Mouse (Mus musculus) kidney, embryonic 14.5 days (tissue): Measurements from ENCODE around the gene C1qtnf3. TPM values are rescaled to one million over a fixed set of nuclear protein-coding genes. Genes with fewer than 3 reads are reported as not detected.
"Not testable (repeated sequence)": the region's sequence is repeated elsewhere in the genome, so short reads cannot be mapped to it uniquely, and the experiment has no call there.

ENCODE experiments used
- ATAC-seq: fragments of 200-750 bp; cut with Nextera tagmentation; 2 replicates; pipeline ENCODE4 v1.8.0; 2017; ENCODE audit warnings: moderate number of reproducible peaks, mild to moderate bottlenecking, moderate TSS enrichment, moderate library complexity; ENCODE audit not compliant: low FRiP score, low TSS enrichment
- H3K27ac ChIP-seq: fragments of 300-500 bp; sonication (generic); 2 replicates; pipeline ENCODE4 v1.5.1; 2014; ENCODE audit warnings: low read depth, mild to moderate bottlenecking, low read length, moderate library complexity, mixed read lengths
- H3K27me3 ChIP-seq: fragments of 300-500 bp; sonication (generic); 2 replicates; pipeline ENCODE4 v1.6.1; 2014; ENCODE audit warnings: mild to moderate bottlenecking, low read length; ENCODE audit not compliant: control insufficient read depth, insufficient read depth
- H3K36me3 ChIP-seq: fragments of 300-500 bp; sonication (generic); 2 replicates; pipeline ENCODE4 v1.6.1; 2014; ENCODE audit warnings: low read length, mixed read lengths; ENCODE audit not compliant: control insufficient read depth, insufficient read depth
- H3K4me1 ChIP-seq: fragments of 300-500 bp; sonication (generic); 2 replicates; pipeline ENCODE4 v1.6.1; 2014; ENCODE audit warnings: low read length, mixed read lengths; ENCODE audit not compliant: control insufficient read depth, insufficient read depth
- H3K4me2 ChIP-seq: fragments of 300-500 bp; sonication (generic); replicated peaks from 2 replicates; pipeline ENCODE4 v1.6.1; 2014; ENCODE audit warnings: low read depth, mild to moderate bottlenecking, low read length
- H3K4me3 ChIP-seq: fragments of 300-500 bp; sonication (generic); 2 replicates; pipeline ENCODE4 v1.5.1; 2014; ENCODE audit warnings: mild to moderate bottlenecking, low read length
- H3K9ac ChIP-seq: fragments of 300-500 bp; sonication (generic); 2 replicates; pipeline ENCODE4 v1.6.1; 2014; ENCODE audit warnings: low read depth, mild to moderate bottlenecking, low read length, moderate library complexity
- H3K9me3 ChIP-seq: fragments of 300-500 bp; sonication (generic); 2 replicates; pipeline ENCODE4 v1.6.1; 2016; ENCODE audit warnings: low read length; ENCODE audit not compliant: control insufficient read depth
- WGBS: fragments of 180-500 bp; shearing (Covaris S2); extraction: QIAGEN DNeasy Blood & Tissue Kit; methylation state at CpG from one replicate; pipeline ENCODE4 v1.1.7; 2014; 5-methylcytosine and 5-hydroxymethylcytosine counted together
- polyA plus RNA-seq: library from polyadenylated mRNA; unstranded; fragments of >200 nt; fragmentation: Nextera tagmentation; extraction: Ambion mirVana; gene quantifications from 2 replicates; pipeline ENCODE4 v1.2.1, GENCODE M21; 2014

The C1qtnf3 gene
- polyA plus RNA-seq, 1 experiment from 2014 or later: 8.1 TPM

- peaks cover 1% of the 10 kb centered on the region; the same call in 1 of the 2 replicates for H3K4me1 ChIP-seq
- no peak overlapping the region for H3K4me2 ChIP-seq
- H3K9me3 ChIP-seq: no peaks in the 10 kb centered on the region
- H3K9ac ChIP-seq: no peak overlapping the region
- H3K4me3 ChIP-seq: no peak overlapping the region
- H3K27ac ChIP-seq: no peak overlapping the region
- no peak for ATAC-seq
- no peaks in the 10 kb centered on the region for H3K36me3 ChIP-seq
- no peaks in the 10 kb centered on the region for H3K27me3 ChIP-seq
These were observed 25.0 kb downstream of the C1qtnf3 start for GRCm38 (mm10) chr15:10977151-10977550.

GRCm38 (mm10) chr15:10980712-10981111 is 28.6 kb downstream of the C1qtnf3 start:
- 76% methylated on average over 2 of the region's 2 CpGs for WGBS
- Histone ChIP-seq H3K4me3 (peak overlapping the region; percentile 59; the same call in 1 of the 2 replicates), H3K36me3 (no peaks in the 10 kb centered on the region; the same call in 1 of the 2 replicates), H3K9me3 (no peaks in the 10 kb centered on the region), H3K27me3 (no peaks in the 10 kb centered on the region), H3K9ac (peak overlapping the region; percentile 69; the same call in 1 of the 2 replicates), H3K4me1 (peaks cover 4% of the 10 kb centered on the region; the same call in 1 of the 2 replicates), H3K4me2 (peak overlapping the region; percentile 48), H3K27ac (no peak overlapping the region)
- ATAC-seq: no peak

GRCm38 (mm10) chr15:10981377-10982063 is 29.4 kb downstream of the C1qtnf3 start, which contains the start of gene Amacr:
Gene Amacr, plus strand, starts transcription at chr15:10981756.
- H3K4me1 ChIP-seq: peaks cover 4% of the 10 kb centered on the region; the same call in 1 of the 2 replicates
- H3K4me2 ChIP-seq: peak within 1 kb of the TSS; percentile 48
- peak within 1 kb of the TSS; percentile 59 for H3K4me3 ChIP-seq
- peak within 1 kb of the TSS; percentile 57; the same call in 1 of the 2 replicates for H3K27ac ChIP-seq
- H3K36me3 ChIP-seq: no peaks in the 10 kb centered on the region; the same call in 1 of the 2 replicates
- H3K27me3 ChIP-seq: no peaks in the 10 kb centered on the region
- no peaks in the 10 kb centered on the region for H3K9me3 ChIP-seq
- WGBS: under 1% methylated on average over 48 of the region's 52 CpGs
- peak within 1 kb of the TSS; percentile 69 for H3K9ac ChIP-seq
- peak; percentile 100 for ATAC-seq

GRCm38 (mm10) chr15:10982064-10982435 is 29.9 kb downstream of the C1qtnf3 start:
- Histone ChIP-seq H3K4me1 (peaks cover 4% of the 10 kb centered on the region; the same call in 1 of the 2 replicates), H3K27me3 (no peaks in the 10 kb centered on the region), H3K9me3 (no peaks in the 10 kb centered on the region), H3K4me3 (peak overlapping the region; percentile 59), H3K36me3 (no peaks in the 10 kb centered on the region; the same call in 1 of the 2 replicates), H3K27ac (peak overlapping the region; percentile 57; the same call in 1 of the 2 replicates), H3K4me2 (peak overlapping the region; percentile 48), H3K9ac (peak overlapping the region; percentile 69)
- peak; percentile 41 for ATAC-seq
- WGBS: 4% methylated on average over 6 of the region's 6 CpGs

GRCm38 (mm10) chr15:10985756-10986155 is 33.6 kb downstream of the C1qtnf3 start:
- no peak for ATAC-seq
- peaks cover 13% of the 10 kb centered on the region for H3K36me3 ChIP-seq
- H3K4me1 ChIP-seq: peaks cover 4% of the 10 kb centered on the region; the same call in 1 of the 2 replicates
- no peak overlapping the region for H3K27ac ChIP-seq
- no peak overlapping the region for H3K9ac ChIP-seq
- H3K4me2 ChIP-seq: no peak overlapping the region
- no peaks in the 10 kb centered on the region for H3K27me3 ChIP-seq
- no peak overlapping the region for H3K4me3 ChIP-seq
- 78% methylated on average over 6 of the region's 6 CpGs for WGBS
- no peaks in the 10 kb centered on the region for H3K9me3 ChIP-seq

GRCm38 (mm10) chr15:10986477-10986876 is 34.3 kb downstream of the C1qtnf3 start:
- not testable (repeated sequence) for H3K4me2 ChIP-seq, H3K9ac ChIP-seq, H3K4me1 ChIP-seq, H3K27ac ChIP-seq, ATAC-seq, H3K27me3 ChIP-seq, H3K4me3 ChIP-seq, H3K9me3 ChIP-seq
- 81% methylated on average over 2 of the region's 2 CpGs for WGBS
- H3K36me3 ChIP-seq: peaks cover 13% of the 10 kb centered on the region

- Histone ChIP-seq H3K9ac (no peak overlapping the region), H3K4me2 (no peak overlapping the region), H3K27me3 (no peaks in the 10 kb centered on the region), H3K4me1 (no peaks in the 10 kb centered on the region), H3K27ac (no peak overlapping the region), H3K4me3 (no peak overlapping the region), H3K9me3 (no peaks in the 10 kb centered on the region), H3K36me3 (peaks cover 19% of the 10 kb centered on the region)
- whole genome bisulfite sequencing: 59% methylated on average over 2 of the region's 2 CpGs
- no peak for ATAC-seq
These were observed 38.3 kb downstream of the C1qtnf3 start for GRCm38 (mm10) chr15:10990411-10990810.

GRCm38 (mm10) chr15:10991566-10991965 is 39.4 kb downstream of the C1qtnf3 start:
- no peak overlapping the region for H3K9ac ChIP-seq
- no peak overlapping the region for H3K4me3 ChIP-seq
- no peak overlapping the region for H3K27ac ChIP-seq
- no peak for ATAC-seq
- peaks cover 19% of the 10 kb centered on the region for H3K36me3 ChIP-seq
- H3K4me2 ChIP-seq: no peak overlapping the region
- WGBS: 89% methylated on average over 1 of the region's 1 CpGs
- no peaks in the 10 kb centered on the region for H3K4me1 ChIP-seq
- no peaks in the 10 kb centered on the region for H3K27me3 ChIP-seq
- no peaks in the 10 kb centered on the region for H3K9me3 ChIP-seq

- no peak overlapping the region for H3K9ac ChIP-seq
- no peaks in the 10 kb centered on the region for H3K4me1 ChIP-seq
- no peaks in the 10 kb centered on the region for H3K9me3 ChIP-seq
- ATAC-seq: 0 out of 2 replicates have a peak, but pooled peaks have one; percentile 35
- H3K36me3 ChIP-seq: peaks cover 5% of the 10 kb centered on the region; the same call in 1 of the 2 replicates
- H3K4me2 ChIP-seq: no peak overlapping the region
- H3K4me3 ChIP-seq: no peak overlapping the region
- H3K27me3 ChIP-seq: no peaks in the 10 kb centered on the region
- no peak overlapping the region for H3K27ac ChIP-seq
- WGBS: 43% methylated on average over 5 of the region's 5 CpGs
These were observed 47.7 kb downstream of the C1qtnf3 start for GRCm38 (mm10) chr15:10999832-11000231.
